Comparison of ENCODE assay signal across 13 mouse cellular contexts in the genomic region with DNA sequence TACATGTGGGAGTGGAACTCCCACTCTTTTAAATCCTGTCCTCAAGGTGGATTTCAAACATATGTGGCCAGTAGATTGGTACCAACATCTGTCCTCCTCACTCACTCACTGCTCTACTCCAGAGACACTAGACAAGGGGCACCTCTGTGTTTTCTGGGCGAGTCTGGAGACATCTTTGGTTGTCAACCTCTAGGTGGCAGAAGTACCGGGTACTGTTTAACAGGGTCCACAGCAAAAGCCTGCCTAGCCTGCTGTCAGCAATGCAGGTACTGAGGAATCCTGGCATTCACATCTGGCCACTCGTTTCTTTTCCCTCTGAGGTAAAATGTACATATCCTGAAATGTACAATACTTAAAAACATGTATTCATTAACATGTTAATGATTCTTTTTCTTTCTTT. TPM values are rescaled to one million over a fixed set of nuclear protein-coding genes. Genes with fewer than 3 reads are reported as not detected.
DNase-seq lines count a peak whose midpoint lies in the region; ATAC-seq and TF ChIP-seq lines count a peak whose summit lies in the region.
"Had no signal": no experiment of that assay in that cellular context is flagged by ENCODE, and none has a peak within 500 bp of the region (broad histone marks: within the 10 kb centered on the region; RNA-seq: fewer than 3 reads in every experiment).

No protein-coding gene starts in this region.

- H3K9me3 ChIP-seq in ES-E14 (ENCODE audit: control insufficient read depth, insufficient read depth, low read depth, low read length) = no peaks in the 10 kb centered on the region
- H3K9me3 ChIP-seq in embryonic facial prominence, embryonic 11.5 days (replicated peaks; ENCODE audit: control insufficient read depth, low read length) = no peaks in the 10 kb centered on the region
- H3K9me3 ChIP-seq: heart, embryonic 12.5 days; limb, embryonic 13.5 days; neural tube, embryonic 12.5 days had no signal

- H3K36me3 ChIP-seq in ES-E14 (ENCODE audit: control insufficient read depth, insufficient read depth, low read length, poor library complexity, severe bottlenecking) = no peaks in the 10 kb centered on the region
- H3K36me3 ChIP-seq in embryonic facial prominence, embryonic 11.5 days (replicated peaks; ENCODE audit: control insufficient read depth, insufficient read depth, low read depth, low read length) = no peaks in the 10 kb centered on the region

- no peak overlapping the region for H3K9ac ChIP-seq in ES-E14 (ENCODE audit: insufficient read depth, low read depth, low read length, poor library complexity, severe bottlenecking)
- H3K9ac ChIP-seq in embryonic facial prominence, embryonic 11.5 days (replicated peaks; ENCODE audit: low read length) = no peak overlapping the region
- H3K9ac ChIP-seq: heart, embryonic 12.5 days; limb, embryonic 13.5 days; neural tube, embryonic 12.5 days had no signal

- peak; percentile 40 for TF ChIP-seq CTCF in left cerebral cortex, adult 2 months (IDR thresholded peaks at IDR 0.05)

- no peaks in the 10 kb centered on the region for H3K27me3 ChIP-seq in embryonic facial prominence, embryonic 11.5 days (ENCODE audit: control insufficient read depth, insufficient read depth, low read length)
- H3K27me3 ChIP-seq: heart, embryonic 12.5 days; limb, embryonic 13.5 days; neural tube, embryonic 12.5 days had no signal

- in situ Hi-C loops in ES-E14 (cut with MboI; ENCODE audit: low sequenced_read_pairs in 2 of 2, unreplicated experiment in 2 of 2) = no loop called here

- H3K4me1 ChIP-seq in ES-E14 (ENCODE audit: control insufficient read depth in 2 of 2, insufficient read depth in 2 of 2, low read length in 2 of 2, poor library complexity in 1 of 2) = no peaks in the 10 kb centered on the region
- peaks cover 6% of the 10 kb centered on the region for H3K4me1 ChIP-seq in embryonic facial prominence, embryonic 11.5 days (ENCODE audit: control insufficient read depth, insufficient read depth, low read length)
- H3K4me1 ChIP-seq: neural tube, embryonic 12.5 days had no signal

- intact Hi-C loops in left cerebral cortex, adult 2 months (cut with DNase I) = no loop called here
- intact Hi-C loops in left cerebral cortex, postnatal 4 days (cut with DNase I) = no loop called here

- ATAC-seq in embryonic facial prominence, embryonic 11.5 days (replicated peaks; ENCODE audit: insufficient number of reproducible peaks, low FRiP score, low TSS enrichment, low read depth) = no peak

- WGBS in embryonic facial prominence, embryonic 11.5 days = 29% methylated on average over 3 of the region's 3 CpGs

- peak; percentile 22 for DNase-seq in embryo, embryonic 10 days (ENCODE audit: low spot score)
- no peak for DNase-seq in embryo, embryonic 9.5 days (ENCODE audit: extremely low spot score)
- no peak for DNase-seq in left cerebral cortex, adult 2 months (ENCODE audit: extremely low spot score in 1 of 2, low spot score in 2 of 2)
- DNase-seq in left cerebral cortex, postnatal 4 days = no peak
- peak; percentile 28 for DNase-seq in ES-E14 (ENCODE audit: low read depth, low spot score)
- peak; percentile 25 for DNase-seq in embryonic facial prominence, embryonic 11.5 days (ENCODE audit: low spot score)
- DNase-seq in natural killer cell, adult 2 months (ENCODE audit: low spot score in 2 of 2) = no peak
- DNase-seq in yolk sac, embryonic 10.5 days (ENCODE audit: low spot score) = no peak
- DNase-seq: adrenal gland, postnatal 14 days; cerebellum, postnatal 36 days had no signal

- H3K27ac ChIP-seq in left cerebral cortex, adult 2 months = no peak overlapping the region
- H3K27ac ChIP-seq in ES-E14 (ENCODE audit: insufficient read depth, low read depth, low read length, poor library complexity, severe bottlenecking) = no peak overlapping the region
- H3K27ac ChIP-seq in embryonic facial prominence, embryonic 11.5 days (replicated peaks; ENCODE audit: low read depth, low read length) = no peak overlapping the region
- H3K27ac ChIP-seq: limb, embryonic 13.5 days; neural tube, embryonic 12.5 days had no signal

- H3K4me2 ChIP-seq in embryonic facial prominence, embryonic 11.5 days (ENCODE audit: low read depth, low read length) = no peak overlapping the region
- H3K4me2 ChIP-seq: heart, embryonic 12.5 days; limb, embryonic 13.5 days; neural tube, embryonic 12.5 days had no signal

- no peak overlapping the region for H3K4me3 ChIP-seq in left cerebral cortex, adult 2 months
- no peak overlapping the region for H3K4me3 ChIP-seq in ES-E14 (ENCODE audit: insufficient read depth in 1 of 2, low read depth in 1 of 2, low read length in 2 of 2, poor library complexity in 1 of 2, severe bottlenecking in 1 of 2)
- no peak overlapping the region for H3K4me3 ChIP-seq in embryonic facial prominence, embryonic 11.5 days (ENCODE audit: low read depth, low read length)
- H3K4me3 ChIP-seq: heart, embryonic 12.5 days; limb, embryonic 13.5 days; neural tube, embryonic 12.5 days had no signal

TF ChIP-seq in ES-E14, 5 proteins besides CTCF, POLR2A, EP300 and RAD21:
- TF ChIP-seq HCFC1 (IDR thresholded peaks at IDR 0.05; ENCODE audit: borderline replicate concordance, insufficient read depth, low read length) = no peak
- TF ChIP-seq MAFK (IDR thresholded peaks at IDR 0.05; ENCODE audit: insufficient read depth, low read depth, low read length) = no peak
- no peak for TF ChIP-seq ZC3H11A (IDR thresholded peaks at IDR 0.05; ENCODE audit: borderline replicate concordance, low read depth, low read length)
- TF ChIP-seq CHD2 (IDR thresholded peaks at IDR 0.05; ENCODE audit: low read depth, low read length) = no peak
- no peak for TF ChIP-seq ZNF384 (IDR thresholded peaks at IDR 0.05; ENCODE audit: low read depth, low read length)
TF ChIP-seq in ES-E14: peak in this region for 0.

RNA-seq across cellular contexts. Expression of gene Rflnb, which starts 28.9 kb away (rescaled TPM):
- total RNA-seq in left cerebral cortex, adult 2 months (2021) = 1 to 10 TPM; 8.5 to 9.7 TPM
- 10 to 100 TPM; 28.7 to 28.9 TPM for total RNA-seq in left cerebral cortex, postnatal 4 days (2021)
- 1.2 and 2.9 TPM in 2 replicates for total RNA-seq in ES-E14 (2012; rRNA removed)
- polyA plus RNA-seq in embryonic facial prominence, embryonic 11.5 days (2014; fragmentation: Nextera tagmentation; extraction: Ambion mirVana) = 34.7 TPM in 2 replicates

RNA-seq across cellular contexts. Expression of gene 1700016K19Rik, which starts 56.8 kb away (rescaled TPM):
- total RNA-seq in left cerebral cortex, adult 2 months (2021) = 1 to 10 TPM; 2.7 to 3.9 TPM
- total RNA-seq in left cerebral cortex, postnatal 4 days (2021) = 1 to 10 TPM; 4.6 to 4.8 TPM
- 0.63 and 1.2 TPM in 2 replicates for total RNA-seq in ES-E14 (2012; rRNA removed)
- polyA plus RNA-seq in embryonic facial prominence, embryonic 11.5 days (2014; fragmentation: Nextera tagmentation; extraction: Ambion mirVana) = 0.47 and 0.77 TPM in 2 replicates
- total RNA-seq: adrenal gland, postnatal 14 days had no signal

Comparison
In these comparisons a context has a peak if more than half of its experiments do, and no peak if none do; other contexts are left out.
1. DNase-seq: peak in embryo, embryonic 10 days (single experiment), ES-E14 (single experiment) and embryonic facial prominence, embryonic 11.5 days (single experiment); none in embryo, embryonic 9.5 days (single experiment), left cerebral cortex, adult 2 months (0 of 2), left cerebral cortex, postnatal 4 days (single experiment), natural killer cell, adult 2 months (0 of 2) and yolk sac, embryonic 10.5 days (single experiment).